Mouse (Mus musculus) neural tube, embryonic 12.5 days (tissue): ENCODE measurements at regions not wholly inside any gene's neighbourhood (a gene's known extent, or its start where the extent isn't known, plus 50 kb on each side); places are given as distances from the start of the nearest gene placed in this dataset.

Experiments used
- ATAC-seq: fragments of 200-750 bp; cut with Nextera tagmentation; 2 replicates; pipeline ENCODE4 v1.8.0; 2017; ENCODE audit warnings: low read depth, mild to moderate bottlenecking, moderate TSS enrichment, moderate library complexity; ENCODE audit not compliant: low FRiP score
- H3K27ac ChIP-seq: fragments of 300-500 bp; sonication (generic); 2 replicates; pipeline ENCODE4 v1.5.1; 2016
- H3K27me3 ChIP-seq: fragments of 300-500 bp; sonication (generic); replicated peaks from 2 replicates; pipeline ENCODE4 v1.6.1; 2016; ENCODE audit warnings: mild to moderate bottlenecking
- H3K36me3 ChIP-seq: fragments of 300-500 bp; sonication (generic); 2 replicates; pipeline ENCODE4 v1.6.1; 2016; ENCODE audit warnings: mild to moderate bottlenecking
- H3K4me1 ChIP-seq: fragments of 300-500 bp; sonication (generic); 2 replicates; pipeline ENCODE4 v1.6.1; 2016
- H3K4me2 ChIP-seq: fragments of 300-500 bp; sonication (generic); replicated peaks from 2 replicates; pipeline ENCODE4 v1.6.1; 2016; ENCODE audit warnings: mild to moderate bottlenecking
- H3K4me3 ChIP-seq: fragments of 300-500 bp; sonication (generic); 2 replicates; pipeline ENCODE4 v1.5.1; 2016
- H3K9ac ChIP-seq: fragments of 300-500 bp; sonication (generic); 2 replicates; pipeline ENCODE4 v1.6.1; 2016; ENCODE audit warnings: mild to moderate bottlenecking
- H3K9me3 ChIP-seq: fragments of 300-500 bp; sonication (generic); 2 replicates; pipeline ENCODE4 v1.6.1; 2016; ENCODE audit warnings: mild to moderate bottlenecking
- WGBS: fragments of 180-500 bp; shearing (Covaris S2); methylation state at CpG from one replicate; pipeline ENCODE4 v1.1.7; 2016; 5-methylcytosine and 5-hydroxymethylcytosine counted together

DNA sequence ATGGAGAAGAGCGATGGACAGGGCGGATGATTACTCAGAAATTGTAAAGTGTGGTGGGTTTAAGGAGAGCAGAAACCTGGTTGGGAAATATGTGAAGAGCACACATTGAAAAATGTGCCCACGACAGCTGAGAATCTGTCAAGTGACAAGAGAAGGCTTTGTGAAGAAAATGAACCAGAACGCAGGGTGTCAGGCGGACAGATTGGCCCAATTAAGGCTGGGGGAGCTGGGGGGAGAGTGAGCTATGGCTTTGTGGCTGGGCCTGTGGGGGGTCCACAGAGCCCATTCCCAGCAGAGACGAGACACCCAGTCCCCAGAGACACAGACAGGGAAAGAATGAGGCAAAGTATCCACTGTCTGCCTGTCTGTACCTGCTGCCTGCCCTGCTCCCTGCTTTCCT lies 153.3 kb downstream of the Shq1 start:
- Histone ChIP-seq H3K36me3 (no peaks in the 10 kb centered on the region), H3K27me3 (peaks cover 31% of the 10 kb centered on the region), H3K9me3 (no peaks in the 10 kb centered on the region), H3K4me1 (peaks cover 23% of the 10 kb centered on the region), H3K4me3 (no peak overlapping the region), H3K4me2 (no peak overlapping the region), H3K27ac (no peak overlapping the region), H3K9ac (no peak overlapping the region)
- 40% methylated on average over 6 of the region's 6 CpGs for WGBS
- no peak for ATAC-seq

DNA sequence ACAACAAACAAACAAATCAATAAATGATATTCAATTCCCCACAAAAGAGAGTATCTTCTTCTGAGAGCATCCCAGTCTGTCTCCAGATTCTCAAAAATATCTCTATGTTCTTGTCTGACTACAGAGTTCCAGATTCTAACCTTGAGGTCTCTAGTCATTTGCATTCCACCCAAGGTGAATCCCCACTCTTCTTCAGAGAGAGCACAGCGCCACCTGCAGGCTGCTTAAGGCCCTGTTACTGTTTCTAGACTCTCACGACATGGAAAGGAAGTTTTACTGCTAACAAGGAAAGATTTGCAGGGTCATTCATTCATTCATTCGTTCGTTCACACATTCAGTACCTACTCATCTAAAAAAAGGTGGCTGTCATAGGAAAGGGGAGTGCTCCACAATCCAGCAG lies 158.3 kb downstream of the Shq1 start:
- peaks cover 20% of the 10 kb centered on the region for H3K27me3 ChIP-seq
- no peak overlapping the region for H3K27ac ChIP-seq
- ATAC-seq = no peak

DNA sequence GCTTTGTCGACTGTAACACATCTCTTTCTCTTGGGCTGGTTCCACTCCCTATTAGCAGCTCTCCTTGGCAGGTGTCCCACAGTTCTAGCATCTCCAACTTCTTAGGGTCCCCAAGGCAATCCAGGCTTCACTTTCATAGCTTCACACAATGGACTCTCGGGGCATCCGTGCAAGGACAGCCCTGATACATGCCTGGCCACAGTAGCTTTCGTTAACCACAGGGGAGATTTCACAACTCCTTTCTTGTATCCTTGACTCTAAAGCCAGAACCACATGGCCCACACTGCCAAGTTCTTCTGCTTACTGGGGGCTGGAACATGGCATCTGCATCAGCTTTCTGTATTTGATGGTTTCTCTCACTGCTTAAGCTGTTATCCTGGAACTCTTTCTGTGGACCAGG lies 160.3 kb downstream of the Shq1 start:
- Histone ChIP-seq H3K9me3 (no peaks in the 10 kb centered on the region), H3K9ac (no peak overlapping the region), H3K4me1 (peaks cover under 1% of the 10 kb centered on the region; the same call in 1 of the 2 replicates), H3K4me2 (no peak overlapping the region), H3K36me3 (no peaks in the 10 kb centered on the region), H3K27me3 (peaks cover 10% of the 10 kb centered on the region; the same call in 1 of the 2 replicates), H3K4me3 (no peak overlapping the region), H3K27ac (no peak overlapping the region)
- 86% methylated on average over 4 of the region's 4 CpGs for WGBS
- no peak for ATAC-seq

More for the DNA sequence above, 158.3 kb downstream of the Shq1 start:
- peaks cover 4% of the 10 kb centered on the region for H3K4me1 ChIP-seq
- H3K36me3 ChIP-seq = no peaks in the 10 kb centered on the region
- no peak overlapping the region for H3K9ac ChIP-seq
- no peak overlapping the region for H3K4me2 ChIP-seq
- H3K4me3 ChIP-seq = no peak overlapping the region
- H3K9me3 ChIP-seq = no peaks in the 10 kb centered on the region
- 52% methylated on average over 4 of the region's 4 CpGs for WGBS

DNA sequence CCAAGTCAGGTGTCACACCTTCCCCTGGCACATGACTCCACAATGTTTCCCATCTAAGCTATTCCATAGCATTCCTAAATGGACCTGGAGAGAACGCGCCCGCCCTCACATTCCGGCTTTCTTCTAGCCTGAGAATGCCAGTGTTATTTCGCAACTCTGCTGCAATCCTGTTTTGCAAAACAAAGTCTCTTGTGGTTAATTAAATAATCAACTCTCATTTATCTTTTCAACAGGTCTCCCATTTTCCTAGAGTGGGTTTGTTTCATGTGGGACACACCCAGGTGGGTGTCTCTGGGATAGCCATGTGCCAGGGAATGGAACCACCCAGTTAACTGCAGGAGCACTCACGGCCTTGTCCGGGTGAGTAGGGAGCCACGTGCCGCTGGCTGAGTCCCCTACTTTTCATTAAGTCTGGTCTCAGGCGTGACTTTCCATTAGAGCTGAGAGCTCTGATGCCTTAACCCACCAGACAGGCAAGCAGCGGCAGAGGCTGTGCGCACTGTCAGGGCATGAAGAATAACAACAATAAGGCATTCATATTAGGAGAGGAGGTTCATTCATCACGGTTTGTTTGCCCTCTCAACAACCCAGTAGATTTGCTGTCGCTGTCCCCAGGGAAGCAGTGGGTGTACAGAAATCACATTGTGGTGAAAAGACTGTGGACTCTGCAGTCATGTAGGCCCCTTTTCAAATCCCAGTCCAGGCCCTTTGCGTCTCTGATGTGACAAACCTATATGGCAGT lies 165.3 kb downstream of the Shq1 start:
- Histone ChIP-seq H3K4me1 (peaks cover 27% of the 10 kb centered on the region; the same call in 1 of the 2 replicates), H3K9ac (no peak overlapping the region), H3K4me2 (no peak overlapping the region), H3K36me3 (no peaks in the 10 kb centered on the region), H3K27me3 (peaks cover 9% of the 10 kb centered on the region; the same call in 1 of the 2 replicates), H3K27ac (no peak overlapping the region), H3K9me3 (no peaks in the 10 kb centered on the region), H3K4me3 (no peak overlapping the region)
- 45% methylated on average over 15 of the region's 15 CpGs for WGBS
- peak; percentile 46 for ATAC-seq

DNA sequence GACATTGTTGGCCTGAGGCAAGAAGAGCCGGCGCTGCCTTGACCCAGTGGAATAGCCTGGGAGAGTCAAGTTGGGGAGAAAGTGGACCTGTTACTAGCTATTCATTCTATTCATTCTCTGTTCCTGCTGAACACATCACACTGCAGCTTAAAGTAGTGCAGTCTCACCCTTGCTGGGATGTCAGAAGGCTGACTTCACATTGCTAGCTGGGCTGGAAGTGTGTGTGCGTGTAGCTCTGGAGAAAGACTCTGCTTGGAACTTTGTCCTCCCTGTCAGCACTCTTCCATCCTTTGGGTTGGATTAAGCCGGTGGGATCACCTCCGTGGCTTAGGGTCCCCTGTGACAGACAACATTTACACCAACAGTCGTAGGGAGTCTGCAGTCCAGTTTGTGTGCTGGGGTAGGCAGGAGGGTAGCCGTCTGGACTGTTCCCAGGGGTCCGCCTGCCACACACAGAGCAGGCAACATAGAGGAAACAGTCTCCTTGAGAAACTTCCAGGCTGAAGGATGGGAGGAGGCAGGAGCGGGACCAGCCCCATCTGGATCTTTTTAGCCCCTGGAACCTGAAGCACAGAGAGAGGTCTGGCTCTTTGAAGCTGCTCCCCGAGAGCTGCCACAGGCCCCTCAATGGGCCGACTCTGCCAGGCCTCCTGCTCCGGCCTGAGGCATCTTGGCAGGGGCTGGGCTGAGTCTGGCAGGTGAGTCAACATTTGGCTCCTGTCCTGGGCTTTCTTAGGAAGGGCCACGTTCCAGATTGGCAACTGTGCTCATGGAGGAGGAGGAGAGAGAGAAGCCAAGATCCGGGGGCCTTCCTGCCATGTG lies 167.8 kb downstream of the Shq1 start:
- H3K27ac ChIP-seq = no peak overlapping the region
- H3K9me3 ChIP-seq = no peaks in the 10 kb centered on the region
- H3K36me3 ChIP-seq = no peaks in the 10 kb centered on the region
- no peak overlapping the region for H3K4me3 ChIP-seq
- ATAC-seq = no peak
- no peak overlapping the region for H3K4me2 ChIP-seq
- peaks cover 42% of the 10 kb centered on the region for H3K4me1 ChIP-seq
- H3K27me3 ChIP-seq = peaks cover 9% of the 10 kb centered on the region
- WGBS = 65% methylated on average over 14 of the region's 14 CpGs
- H3K9ac ChIP-seq = no peak overlapping the region

DNA sequence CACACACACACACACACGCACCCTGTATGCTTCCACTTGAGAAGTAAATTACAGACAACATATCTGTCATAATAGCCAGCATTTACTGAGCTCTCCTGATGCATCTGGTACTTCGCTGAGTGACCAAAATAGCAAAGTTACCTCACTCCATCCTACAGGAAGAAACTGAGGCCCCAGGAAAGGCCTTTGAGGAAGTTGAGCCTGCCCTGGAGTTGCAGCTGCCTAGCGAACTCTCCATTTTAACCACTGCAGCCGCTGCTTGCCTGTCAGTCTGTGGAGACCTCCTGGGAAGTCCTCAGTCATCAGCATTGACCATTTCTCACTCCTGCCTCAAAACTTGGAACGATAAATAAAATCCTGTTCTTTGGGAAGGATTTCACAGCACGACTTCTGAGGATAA lies 168.8 kb downstream of the Shq1 start:
- no peak for ATAC-seq
- Histone ChIP-seq H3K4me3 (no peak overlapping the region), H3K27ac (no peak overlapping the region), H3K27me3 (peaks cover 9% of the 10 kb centered on the region), H3K9me3 (no peaks in the 10 kb centered on the region), H3K36me3 (no peaks in the 10 kb centered on the region), H3K4me2 (no peak overlapping the region), H3K4me1 (peaks cover 42% of the 10 kb centered on the region), H3K9ac (no peak overlapping the region)
- 42% methylated on average over 6 of the region's 6 CpGs for WGBS

DNA sequence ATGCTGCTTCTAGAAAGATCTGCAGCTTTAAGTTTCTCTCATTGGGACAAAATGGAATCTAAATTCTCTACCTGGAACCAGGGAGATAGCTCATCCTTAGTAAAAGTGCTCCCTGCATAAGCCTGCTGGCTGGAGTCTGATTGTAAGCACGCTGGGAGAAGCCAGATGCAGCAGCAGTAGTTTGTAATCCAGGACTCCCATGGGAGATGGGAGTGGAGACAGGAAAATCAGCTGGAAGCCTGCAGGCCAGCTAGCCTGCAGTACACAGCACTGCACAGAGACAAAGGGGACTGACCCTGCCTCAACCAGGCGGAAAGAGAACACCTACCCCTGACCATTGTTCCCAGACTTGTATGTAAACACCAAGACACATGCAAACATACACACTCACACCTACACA lies 170.2 kb downstream of the Shq1 start:
- Histone ChIP-seq H3K9ac (no peak overlapping the region), H3K4me1 (peaks cover 42% of the 10 kb centered on the region), H3K4me2 (no peak overlapping the region), H3K27ac (no peak overlapping the region), H3K4me3 (no peak overlapping the region), H3K36me3 (no peaks in the 10 kb centered on the region), H3K9me3 (no peaks in the 10 kb centered on the region), H3K27me3 (peaks cover 6% of the 10 kb centered on the region)
- ATAC-seq = no peak
- WGBS = 53% methylated on average over 2 of the region's 2 CpGs

DNA sequence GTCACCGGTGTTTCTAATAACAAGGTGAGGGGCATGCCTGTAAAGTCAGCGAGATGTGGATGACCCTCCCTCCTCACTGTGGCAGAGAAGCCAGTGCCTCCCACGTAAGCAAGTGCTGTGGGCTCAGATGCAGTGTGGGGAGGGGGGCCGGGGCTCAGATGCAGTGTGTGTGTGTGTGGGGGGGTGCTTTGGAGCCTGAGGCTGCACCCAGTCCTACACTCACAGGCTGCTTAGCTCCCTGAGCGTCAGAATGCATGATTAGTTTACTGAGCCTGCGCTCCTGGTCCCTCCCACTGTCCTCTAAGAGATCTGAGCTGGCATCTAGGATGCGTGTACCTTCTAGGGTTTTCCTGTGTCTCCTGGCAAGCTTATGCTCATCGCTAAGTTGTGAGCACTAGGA lies 170.9 kb downstream of the Shq1 start:
- H3K27ac ChIP-seq = no peak overlapping the region
- peak; percentile 33; the same call in 1 of the 2 replicates for ATAC-seq
- 53% methylated on average over 8 of the region's 8 CpGs for WGBS
- H3K9ac ChIP-seq = no peak overlapping the region
- no peaks in the 10 kb centered on the region for H3K9me3 ChIP-seq
- H3K27me3 ChIP-seq = peaks cover 6% of the 10 kb centered on the region
- no peak overlapping the region for H3K4me3 ChIP-seq
- H3K4me1 ChIP-seq = peaks cover 40% of the 10 kb centered on the region
- no peak overlapping the region for H3K4me2 ChIP-seq
- H3K36me3 ChIP-seq = no peaks in the 10 kb centered on the region

DNA sequence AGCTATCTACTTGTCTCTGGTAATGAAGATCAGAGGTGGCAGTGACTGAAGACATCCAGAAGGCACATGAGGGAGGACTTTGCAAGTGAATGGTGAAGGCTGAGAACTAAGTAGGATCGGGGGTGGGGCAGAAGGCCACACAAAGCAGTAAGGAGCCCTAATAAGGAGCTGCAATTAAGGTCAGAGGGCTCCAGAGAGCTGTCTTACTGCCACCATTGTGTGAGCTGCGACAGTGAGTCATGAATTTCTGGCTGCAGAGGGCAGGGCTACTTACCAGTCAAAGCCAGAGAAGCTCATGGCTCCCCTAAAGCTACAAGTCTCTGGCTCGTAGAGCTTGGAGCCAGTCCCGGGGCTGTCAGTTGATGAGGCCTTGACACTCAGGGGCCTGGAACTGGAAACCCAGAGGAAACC lies 172.1 kb downstream of the Shq1 start:
- no peak for ATAC-seq

DNA sequence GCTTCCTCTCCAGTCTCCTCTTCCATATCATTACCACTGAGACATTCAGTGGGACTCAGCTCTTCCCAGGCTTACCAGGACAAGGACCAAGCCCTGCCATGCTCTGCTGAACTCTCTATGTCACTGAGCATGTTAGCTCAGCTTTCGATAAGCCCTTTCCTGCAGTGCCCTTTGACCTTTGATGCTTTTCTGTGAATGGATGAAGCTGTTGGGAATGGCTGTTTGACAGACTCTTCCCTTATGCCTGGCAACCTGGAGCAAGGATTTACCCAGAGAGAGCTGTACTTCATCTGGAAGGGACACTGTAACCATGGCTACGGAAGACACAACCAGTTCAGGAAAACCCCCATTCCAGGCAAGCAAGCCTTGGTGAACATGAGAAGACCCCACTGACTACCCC lies 172.8 kb downstream of the Shq1 start:
- H3K4me1 ChIP-seq = peaks cover 39% of the 10 kb centered on the region
- no peaks in the 10 kb centered on the region; the same call in 1 of the 2 replicates for H3K27me3 ChIP-seq
- no peak for ATAC-seq
- H3K4me2 ChIP-seq = no peak overlapping the region
- WGBS = 56% methylated on average over 2 of the region's 2 CpGs
- no peak overlapping the region for H3K27ac ChIP-seq
- no peak overlapping the region for H3K4me3 ChIP-seq
- H3K9ac ChIP-seq = no peak overlapping the region
- H3K36me3 ChIP-seq = no peaks in the 10 kb centered on the region
- no peaks in the 10 kb centered on the region for H3K9me3 ChIP-seq

More for the DNA sequence above, 172.1 kb downstream of the Shq1 start:
- H3K4me3 ChIP-seq = no peak overlapping the region
- H3K27me3 ChIP-seq = peaks cover under 1% of the 10 kb centered on the region
- H3K4me1 ChIP-seq = peaks cover 42% of the 10 kb centered on the region
- no peak overlapping the region for H3K9ac ChIP-seq
- H3K27ac ChIP-seq = no peak overlapping the region
- H3K9me3 ChIP-seq = no peaks in the 10 kb centered on the region
- 7% methylated on average over 4 of the region's 4 CpGs for WGBS
- no peaks in the 10 kb centered on the region for H3K36me3 ChIP-seq
- no peak overlapping the region for H3K4me2 ChIP-seq

DNA sequence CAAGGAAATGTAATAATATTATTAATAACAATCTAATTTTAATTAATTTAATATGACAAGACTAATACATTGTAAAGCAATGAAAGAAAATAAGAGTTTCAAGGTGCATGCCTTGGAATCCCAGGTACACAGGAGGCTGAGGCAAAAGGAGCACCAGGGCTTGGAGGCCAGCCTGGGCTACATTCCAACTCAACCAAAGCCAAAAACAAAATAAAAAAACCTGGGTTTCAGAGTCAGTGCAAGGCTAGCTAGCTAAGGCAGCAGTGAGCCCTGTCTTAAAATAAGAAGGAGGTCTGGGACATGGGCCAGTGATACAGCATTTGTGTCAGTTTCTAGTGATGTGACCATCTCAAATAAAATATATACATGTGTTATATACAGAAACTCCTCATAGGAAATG lies 174.8 kb downstream of the Shq1 start:
- Histone ChIP-seq H3K4me1 (peaks cover 26% of the 10 kb centered on the region), H3K27me3 (no peaks in the 10 kb centered on the region; the same call in 1 of the 2 replicates), H3K4me2 (no peak overlapping the region), H3K27ac (no peak overlapping the region), H3K36me3 (no peaks in the 10 kb centered on the region), H3K9ac (no peak overlapping the region), H3K9me3 (no peaks in the 10 kb centered on the region), H3K4me3 (no peak overlapping the region)
- ATAC-seq = no peak

DNA sequence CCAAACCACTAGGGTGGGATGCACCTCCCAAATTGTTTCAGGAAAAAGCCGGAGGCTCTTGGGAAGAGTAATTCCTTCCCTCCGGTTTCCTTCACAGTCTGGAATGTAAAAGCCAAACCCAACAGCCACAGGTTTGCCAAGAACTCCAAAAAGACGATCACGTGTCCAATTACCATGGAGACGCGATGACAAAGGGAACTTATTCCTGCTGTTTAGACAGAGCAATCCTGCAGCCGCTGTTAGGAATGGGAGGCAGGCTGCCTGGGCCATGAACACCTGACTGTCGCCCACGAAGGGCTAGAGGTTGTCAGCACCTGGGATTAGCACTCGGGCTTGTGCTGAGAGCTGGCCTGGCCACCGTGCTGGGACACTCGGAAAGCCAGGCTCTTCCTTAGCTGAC lies 175.8 kb downstream of the Shq1 start:
- H3K4me3 ChIP-seq = no peak overlapping the region
- H3K27ac ChIP-seq = no peak overlapping the region
- H3K9me3 ChIP-seq = no peaks in the 10 kb centered on the region
- H3K27me3 ChIP-seq = no peaks in the 10 kb centered on the region; the same call in 1 of the 2 replicates
- H3K36me3 ChIP-seq = no peaks in the 10 kb centered on the region
- H3K9ac ChIP-seq = no peak overlapping the region
- peaks cover 16% of the 10 kb centered on the region for H3K4me1 ChIP-seq
- no peak overlapping the region for H3K4me2 ChIP-seq
- ATAC-seq = no peak
- WGBS = 56% methylated on average over 12 of the region's 12 CpGs
